In the genomic region with DNA sequence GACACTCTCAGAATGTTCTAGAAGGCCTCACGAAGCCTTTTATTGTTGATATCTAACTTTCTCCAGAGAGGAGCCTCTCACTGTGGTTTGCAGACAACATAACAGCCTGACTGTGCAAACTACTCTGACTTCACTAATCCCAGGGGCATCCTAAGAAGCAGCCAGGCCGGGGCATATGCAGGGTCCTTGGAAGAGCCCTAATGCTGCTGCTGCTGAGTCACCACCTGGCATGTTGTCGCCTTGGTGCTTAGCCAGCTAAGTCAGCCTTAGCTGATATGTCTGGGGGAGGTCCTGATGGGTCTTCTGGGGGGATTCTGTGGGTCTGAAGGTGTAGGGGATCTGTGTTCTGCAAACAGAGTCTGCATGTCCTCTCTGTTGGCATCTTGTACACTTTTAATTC, we compare ENCODE assay signal across 11 mouse cellular contexts.
"Had no signal": no experiment of that assay in that cellular context is flagged by ENCODE, and none has a peak within 500 bp of the region (broad histone marks: within the 10 kb centered on the region; RNA-seq: fewer than 3 reads in every experiment).

No protein-coding gene starts in this region.

- H3K4me2 ChIP-seq: kidney, embryonic 15.5 days; limb, embryonic 12.5 days; midbrain, embryonic 12.5 days; neural tube, embryonic 13.5 days had no signal

- H3K27me3 ChIP-seq: kidney, embryonic 15.5 days; limb, embryonic 12.5 days; midbrain, embryonic 12.5 days; neural tube, embryonic 13.5 days had no signal

- DNase-seq: kidney, postnatal 25 days; lung, adult 18-20 months; spleen, adult 18-20 months; thymus, postnatal 4 days had no signal

- H3K9ac ChIP-seq: kidney, embryonic 15.5 days; limb, embryonic 12.5 days; liver, embryonic 14.5 days; midbrain, embryonic 12.5 days; neural tube, embryonic 13.5 days had no signal

- H3K27ac ChIP-seq: kidney, embryonic 15.5 days; left cerebral cortex, adult 2 months; limb, embryonic 12.5 days; liver, embryonic 14.5 days; midbrain, embryonic 12.5 days; neural tube, embryonic 13.5 days had no signal

- H3K4me3 ChIP-seq: kidney, embryonic 15.5 days; left cerebral cortex, adult 2 months; limb, embryonic 12.5 days; midbrain, embryonic 12.5 days; neural tube, embryonic 13.5 days had no signal

- H3K4me1 ChIP-seq: midbrain, embryonic 12.5 days; neural tube, embryonic 13.5 days had no signal

- H3K9me3 ChIP-seq: kidney, embryonic 15.5 days; limb, embryonic 12.5 days; midbrain, embryonic 12.5 days; neural tube, embryonic 13.5 days had no signal

- ATAC-seq: midbrain, embryonic 16.5 days had no signal
